Mouse (Mus musculus) liver, adult 2 months (tissue): ENCODE measurements around the gene Zfp738. TPM values are rescaled to one million over a fixed set of nuclear protein-coding genes. Genes with fewer than 3 reads are reported as not detected.

Experiments used
- DNase-seq: peaks from one replicate; pipeline ENCODE4 v3.0.0-alpha.2; 2011; ENCODE audit warnings: low read depth, low spot score; ENCODE audit errors: extremely low read depth
- H3K27ac ChIP-seq: fragments of 200-500 bp; replicated peaks from 2 replicates; pipeline ENCODE4 v1.5.1; 2012; ENCODE audit warnings: low read depth, mild to moderate bottlenecking, control low read depth, inconsistent platforms, low read length; ENCODE audit not compliant: insufficient read depth
- H3K27me3 ChIP-seq: fragments of 200-500 bp; 2 replicates; pipeline ENCODE4 v1.6.1; 2012; ENCODE audit warnings: mild to moderate bottlenecking, moderate library complexity, low read length, inconsistent platforms; ENCODE audit not compliant: control insufficient read depth, insufficient read depth
- H3K36me3 ChIP-seq: fragments of 200-500 bp; 2 replicates; pipeline ENCODE4 v1.6.1; 2012; ENCODE audit warnings: low read length, inconsistent platforms; ENCODE audit not compliant: control insufficient read depth, insufficient read depth
- H3K4me1 ChIP-seq: fragments of 200-500 bp; 2 replicates; pipeline ENCODE4 v1.6.1; 2011; ENCODE audit warnings: low read length; ENCODE audit not compliant: control insufficient read depth, insufficient read depth
- H3K4me3 ChIP-seq: fragments of 200-500 bp; 2 replicates; pipeline ENCODE4 v1.5.1; 2011; ENCODE audit warnings: low read depth, mild to moderate bottlenecking, control low read depth, low read length, moderate library complexity; ENCODE audit not compliant: insufficient read depth
- H3K79me2 ChIP-seq: fragments of 200-500 bp; 2 replicates; pipeline ENCODE4 v1.6.1; 2012; ENCODE audit warnings: inconsistent platforms, mild to moderate bottlenecking, low read length, moderate library complexity; ENCODE audit not compliant: control insufficient read depth, insufficient read depth
- H3K9ac ChIP-seq: fragments of 200-500 bp; 2 replicates; pipeline ENCODE4 v1.6.1; 2012; ENCODE audit warnings: low read depth, mild to moderate bottlenecking, control low read depth, inconsistent platforms, low read length
- CTCF ChIP-seq: fragments of 200-500 bp; IDR thresholded peaks from 2 replicates; pipeline ENCODE4 v1.5.1; 2011; ENCODE audit warnings: low read depth, low read length, control low read depth
- POLR2A ChIP-seq: fragments of 200-500 bp; IDR thresholded peaks from 2 replicates; pipeline ENCODE4 v1.6.1; 2011; ENCODE audit warnings: low read length, control low read depth; ENCODE audit not compliant: insufficient read depth; ENCODE audit errors: extremely low read depth
- WGBS: fragments of 180-500 bp; shearing (Covaris S2); methylation state at CpG from one replicate; pipeline ENCODE4 v1.1.7; 2018; 5-methylcytosine and 5-hydroxymethylcytosine counted together
- polyA plus RNA-seq: library from polyadenylated mRNA; depleted of rRNA; stranded (reverse); fragments of >200 nt; gene quantifications from 2 replicates; pipeline ENCODE4 v1.2.3, GENCODE M21; 2012; rRNA removed
- total RNA-seq: library from RNA; depleted of rRNA; stranded (reverse); fragments of >200 nt; gene quantifications from 2 replicates; pipeline ENCODE4 v1.2.3, GENCODE M21; 2014; rRNA removed

The Zfp738 gene
- total and polyA plus RNA-seq, 2 experiments, result 2.3 to 5.5 TPM

GRCm38 (mm10) chr13:67637294-67638007, 49.4 kb downstream of the Zfp738 start, which contains the start of the genes Gm49345 and Zfp729a:
Gene Gm49345 (minus strand): TSS chr13:67637769.
Gene Zfp729a (minus strand): TSS chr13:67637791.
- peak within 1 kb of the TSS; percentile 95 for H3K4me3 ChIP-seq
- H3K27ac ChIP-seq, result peak within 1 kb of the TSS; percentile 50
- H3K4me1 ChIP-seq, result peaks cover 2% of the 10 kb centered on the region; the same call in 1 of the 2 replicates
- no peaks in the 10 kb centered on the region for H3K36me3 ChIP-seq
- under 1% methylated on average over 19 of the region's 19 CpGs for WGBS
- no peak for TF ChIP-seq POLR2A
- TF ChIP-seq CTCF, result peak; percentile 35
- no peaks in the 10 kb centered on the region for H3K27me3 ChIP-seq
- H3K79me2 ChIP-seq, result no peaks in the 10 kb centered on the region; the same call in 1 of the 2 replicates
- H3K9ac ChIP-seq, result peak within 1 kb of the TSS; percentile 79
- peak; percentile 95 for DNase-seq

GRCm38 (mm10) chr13:67610108-67610507, 76.8 kb downstream of the Zfp738 start:
- TF ChIP-seq POLR2A (no peak), CTCF (no peak)
- Histone ChIP-seq H3K4me1 (peaks cover 3% of the 10 kb centered on the region), H3K79me2 (peaks cover 6% of the 10 kb centered on the region; the same call in 1 of the 2 replicates), H3K27me3 (no peaks in the 10 kb centered on the region), H3K4me3 (no peak overlapping the region), H3K9ac (no peak overlapping the region), H3K27ac (no peak overlapping the region), H3K36me3 (no peaks in the 10 kb centered on the region)
- DNase-seq, result peak; percentile 8
- 76% methylated on average over 4 of the region's 4 CpGs for WGBS

GRCm38 (mm10) chr13:67609066-67609876, 77.6 kb downstream of the Zfp738 start, which contains the start of gene Zfp729b:
Gene Zfp729b (minus strand): TSS chr13:67609707.
- Histone ChIP-seq H3K36me3 (no peaks in the 10 kb centered on the region), H3K79me2 (peaks cover 6% of the 10 kb centered on the region; the same call in 1 of the 2 replicates), H3K27me3 (no peaks in the 10 kb centered on the region), H3K9ac (peak within 1 kb of the TSS; percentile 78), H3K4me3 (peak within 1 kb of the TSS; percentile 64), H3K27ac (peak within 1 kb of the TSS; percentile 21; the same call in 1 of the 2 replicates), H3K4me1 (peaks cover 3% of the 10 kb centered on the region)
- no peak for TF ChIP-seq CTCF
- 0 out of 2 replicates have a peak, but pooled peaks have one; percentile 11 for TF ChIP-seq POLR2A
- 3% methylated on average over 20 of the region's 20 CpGs for WGBS
- DNase-seq, result peak; percentile 87

Other genes with a start within 250 kb of the Zfp738 start
- gene Zfp874a, start 235.4 kb downstream of the Zfp738 start, total RNA-seq, result 26.6 and 32.5 TPM in 2 replicates
- 2.3 and 4.5 TPM in 2 replicates for gene Zfp874a, start 235.4 kb downstream of the Zfp738 start, polyA plus RNA-seq
- gene Zfp874b, start 202.8 kb downstream of the Zfp738 start, total RNA-seq, result 7.2 and 8.7 TPM in 2 replicates
- 1.7 and 2.7 TPM in 2 replicates for gene Zfp874b, start 202.8 kb downstream of the Zfp738 start, polyA plus RNA-seq
- gene Zfp58, start 186.5 kb downstream of the Zfp738 start, total RNA-seq, result 3.8 and 5.2 TPM in 2 replicates
- 0.56 and 0.68 TPM in 2 replicates for gene Zfp58, start 186.5 kb downstream of the Zfp738 start, polyA plus RNA-seq
- 0.07 TPM in 1 of 2 replicates, not detected in the other for gene Gm26965, start 160.9 kb downstream of the Zfp738 start, total RNA-seq
- gene Gm26965, start 160.9 kb downstream of the Zfp738 start, polyA plus RNA-seq, result not detected in 2 replicates
- 14.9 and 16.6 TPM in 2 replicates for gene Zfp87, start 160.9 kb downstream of the Zfp738 start, total RNA-seq
- gene Zfp87, start 160.9 kb downstream of the Zfp738 start, polyA plus RNA-seq, result 7.1 and 12.3 TPM in 2 replicates
- 6.8 and 8.9 TPM in 2 replicates for gene Zfp748, start 133.2 kb downstream of the Zfp738 start, total RNA-seq
- gene Zfp748, start 133.2 kb downstream of the Zfp738 start, polyA plus RNA-seq, result 0.66 and 0.81 TPM in 2 replicates
- gene Zfp729b, start 77.4 kb downstream of the Zfp738 start, total RNA-seq, result 7.1 and 9.5 TPM in 2 replicates
- 0.27 and 0.32 TPM in 2 replicates for gene Zfp729b, start 77.4 kb downstream of the Zfp738 start, polyA plus RNA-seq
- not detected in 2 replicates for gene Gm49345, start 49.3 kb downstream of the Zfp738 start, total RNA-seq
- not detected in 2 replicates for gene Gm49345, start 49.3 kb downstream of the Zfp738 start, polyA plus RNA-seq
- 3.9 and 4.9 TPM in 2 replicates for gene Zfp729a, start 49.3 kb downstream of the Zfp738 start, total RNA-seq
- 0.30 and 0.70 TPM in 2 replicates for gene Zfp729a, start 49.3 kb downstream of the Zfp738 start, polyA plus RNA-seq
- 7.2 and 8.5 TPM in 2 replicates for gene Zfp65, start 42.1 kb upstream of the Zfp738 start, total RNA-seq
- 0.46 and 0.65 TPM in 2 replicates for gene Zfp65, start 42.1 kb upstream of the Zfp738 start, polyA plus RNA-seq
- gene Zfp85, start 68.2 kb upstream of the Zfp738 start, total RNA-seq, result 4.9 and 5.4 TPM in 2 replicates
- 0.21 and 0.64 TPM in 2 replicates for gene Zfp85, start 68.2 kb upstream of the Zfp738 start, polyA plus RNA-seq
- 1.2 and 2.0 TPM in 2 replicates for gene Zfp493, start 92.6 kb upstream of the Zfp738 start, total RNA-seq
- gene Zfp493, start 92.6 kb upstream of the Zfp738 start, polyA plus RNA-seq, result 0.58 and 0.81 TPM in 2 replicates
- 3.3 and 3.4 TPM in 2 replicates for gene Zfp273, start 126.7 kb upstream of the Zfp738 start, total RNA-seq
- gene Zfp273, start 126.7 kb upstream of the Zfp738 start, polyA plus RNA-seq, result 0.09 and 0.26 TPM in 2 replicates
- gene Gm10037, start 144.0 kb upstream of the Zfp738 start, total RNA-seq, result 0.37 and 1.9 TPM in 2 replicates
- 0.21 and 0.92 TPM in 2 replicates for gene Gm10037, start 144.0 kb upstream of the Zfp738 start, polyA plus RNA-seq
- not detected in 2 replicates for gene BC048507, start 176.3 kb upstream of the Zfp738 start, total RNA-seq
- not detected in 2 replicates for gene BC048507, start 176.3 kb upstream of the Zfp738 start, polyA plus RNA-seq